ENCODE assay signal across 24 mouse cellular contexts in the genomic region with DNA sequence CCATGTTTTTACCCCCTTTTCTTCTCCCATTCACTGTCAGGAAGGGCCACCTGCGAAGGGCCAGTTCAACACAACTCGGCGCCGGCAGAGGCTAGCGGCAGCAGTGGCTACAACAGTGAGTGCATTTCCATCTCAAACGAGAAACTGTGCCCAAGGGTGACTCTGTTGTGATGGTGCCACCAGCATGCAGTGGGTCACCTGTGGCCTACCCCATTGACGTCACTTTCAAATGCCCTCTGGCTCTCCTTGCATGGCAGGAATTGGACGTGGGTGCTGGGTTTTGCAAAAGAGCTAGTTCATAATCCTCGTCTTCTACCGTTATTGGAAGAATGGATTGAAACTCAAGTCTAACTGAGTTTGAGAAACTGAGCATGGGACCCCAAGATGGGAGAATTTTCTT.
"Had no signal": no experiment of that assay in that cellular context is flagged by ENCODE, and none has a peak within 500 bp of the region (broad histone marks: within the 10 kb centered on the region; RNA-seq: fewer than 3 reads in every experiment).

No protein-coding gene starts in this region.

- ATAC-seq: forebrain, embryonic 16.5 days; hindbrain, postnatal 0 days; intestine, embryonic 16.5 days had no signal

- H3K36me3 ChIP-seq: heart, embryonic 13.5 days; heart, embryonic 15.5 days; liver, embryonic 13.5 days; liver, embryonic 15.5 days had no signal

- H3K27ac ChIP-seq: heart, adult 2 months; heart, embryonic 13.5 days; heart, embryonic 15.5 days; hindbrain, embryonic 13.5 days; hindbrain, embryonic 15.5 days; hindbrain, postnatal 0 days; kidney, postnatal 0 days; layer of hippocampus, adult 2 months; left cerebral cortex, adult 2 months; limb, embryonic 10.5 days; limb, embryonic 12.5 days; liver, embryonic 13.5 days; liver, embryonic 15.5 days had no signal

- DNase-seq: gastrocnemius, postnatal 14 days; gastrocnemius, postnatal 36 days; heart, adult 11 months; heart, adult 2 months; heart, postnatal 14 days; heart, postnatal 36 days; liver; liver, embryonic 13.5 days; lung, adult 18-20 months had no signal

- H3K4me1 ChIP-seq: heart, embryonic 15.5 days; hindbrain, embryonic 13.5 days; hindbrain, embryonic 15.5 days; limb, embryonic 10.5 days; limb, embryonic 12.5 days; liver, embryonic 13.5 days; liver, embryonic 15.5 days had no signal

- H3K4me2 ChIP-seq: heart, embryonic 11.5 days; heart, embryonic 13.5 days; heart, embryonic 15.5 days; hindbrain, embryonic 13.5 days; hindbrain, embryonic 15.5 days; limb, embryonic 12.5 days; liver, embryonic 11.5 days; liver, embryonic 13.5 days; liver, embryonic 15.5 days had no signal

- H3K4me3 ChIP-seq: heart, adult 2 months; heart, embryonic 13.5 days; heart, embryonic 15.5 days; hindbrain, embryonic 13.5 days; hindbrain, embryonic 15.5 days; layer of hippocampus, adult 2 months; left cerebral cortex, adult 2 months; limb, embryonic 10.5 days; limb, embryonic 12.5 days; liver, embryonic 13.5 days; liver, embryonic 15.5 days had no signal

- H3K9me3 ChIP-seq: heart, embryonic 13.5 days; heart, embryonic 15.5 days; hindbrain, embryonic 13.5 days; hindbrain, embryonic 15.5 days; limb, embryonic 10.5 days; limb, embryonic 12.5 days; liver, embryonic 13.5 days; liver, embryonic 15.5 days had no signal

- H3K9ac ChIP-seq: heart, embryonic 13.5 days; heart, embryonic 15.5 days; hindbrain, embryonic 13.5 days; hindbrain, embryonic 15.5 days; limb, embryonic 12.5 days; liver, embryonic 13.5 days; liver, embryonic 15.5 days had no signal

- H3K27me3 ChIP-seq: heart, embryonic 13.5 days; heart, embryonic 15.5 days; hindbrain, embryonic 13.5 days; hindbrain, embryonic 15.5 days; limb, embryonic 12.5 days; liver, embryonic 13.5 days; liver, embryonic 15.5 days had no signal
